Mouse (Mus musculus): ENCODE data around the gene Hist1h2bj. TPM values are rescaled to one million over a fixed set of nuclear protein-coding genes. Genes with fewer than 3 reads are reported as not detected.
A peak's percentile ranks its signal among the peaks of the same experiment; 100 is the strongest.
"Not testable (repeated sequence)": the region's sequence is repeated elsewhere in the genome, so short reads cannot be mapped to it uniquely, and the experiment has no call there.

The Hist1h2bj gene
- 1.4 and 1.9 TPM in 2 replicates for polyA plus RNA-seq (2014; fragmentation: Nextera tagmentation; extraction: Ambion mirVana)

DNA sequence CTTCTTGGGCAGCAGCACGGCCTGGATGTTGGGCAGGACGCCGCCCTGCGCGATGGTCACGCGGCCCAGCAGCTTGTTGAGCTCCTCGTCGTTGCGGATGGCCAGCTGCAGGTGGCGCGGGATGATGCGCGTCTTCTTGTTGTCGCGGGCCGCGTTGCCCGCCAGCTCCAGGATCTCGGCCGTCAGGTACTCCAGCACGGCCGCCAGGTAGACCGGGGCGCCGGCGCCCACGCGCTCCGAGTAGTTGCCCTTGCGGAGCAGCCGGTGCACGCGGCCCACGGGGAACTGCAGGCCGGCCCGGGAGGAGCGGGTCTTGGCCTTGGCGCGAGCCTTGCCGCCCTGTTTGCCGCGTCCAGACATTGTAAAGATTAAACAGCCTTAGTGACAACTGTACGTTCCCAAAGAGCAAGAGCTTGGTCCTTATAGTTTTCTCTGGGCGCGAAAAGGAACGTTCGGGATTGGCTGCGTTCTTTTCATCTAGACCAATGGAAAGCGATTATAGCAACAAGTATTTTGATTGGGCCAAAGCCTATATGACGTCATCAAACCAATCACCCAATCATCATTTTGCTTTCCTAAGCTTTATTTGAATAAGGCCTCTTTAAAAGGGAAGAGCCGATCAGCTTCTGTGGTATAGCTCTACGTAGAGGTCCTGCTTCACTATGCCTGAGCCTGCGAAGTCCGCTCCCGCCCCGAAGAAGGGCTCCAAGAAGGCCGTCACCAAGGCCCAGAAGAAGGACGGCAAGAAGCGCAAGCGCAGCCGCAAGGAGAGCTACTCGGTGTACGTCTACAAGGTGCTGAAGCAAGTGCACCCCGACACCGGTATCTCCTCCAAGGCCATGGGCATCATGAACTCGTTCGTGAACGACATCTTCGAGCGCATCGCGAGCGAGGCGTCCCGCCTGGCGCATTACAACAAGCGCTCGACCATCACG, at the start of gene Hist1h2bj, which contains the start of gene Hist1h2ag:
Gene Hist1h2bj (plus strand): TSS at position 647 of the 935 bp plus-strand sequence.
Gene Hist1h2ag (minus strand): TSS at position 377 of the 935 bp plus-strand sequence.
- H3K9ac ChIP-seq (replicated peaks; ENCODE audit: low read depth, low read length); H3K36me3 ChIP-seq (ENCODE audit: control insufficient read depth, insufficient read depth, low read length); H3K27me3 ChIP-seq (ENCODE audit: control insufficient read depth, insufficient read depth, low read length); H3K9me3 ChIP-seq (ENCODE audit: control insufficient read depth, low read length): not testable (repeated sequence)
- peak within 1 kb of the TSS; percentile 78 for H3K27ac ChIP-seq (ENCODE audit: low read depth, low read length)
- peak within 1 kb of the TSS; percentile 32 for H3K4me3 ChIP-seq (ENCODE audit: low read depth, low read length)
- peaks cover 15% of the 10 kb centered on the region for H3K4me1 ChIP-seq (ENCODE audit: control insufficient read depth, insufficient read depth, low read length)
- WGBS = under 1% methylated on average over 31 of the region's 80 CpGs
- H3K4me2 ChIP-seq (ENCODE audit: low read depth, low read length) = peak within 1 kb of the TSS; percentile 62
- peak; percentile 94 for ATAC-seq (ENCODE audit: low read depth)

DNA sequence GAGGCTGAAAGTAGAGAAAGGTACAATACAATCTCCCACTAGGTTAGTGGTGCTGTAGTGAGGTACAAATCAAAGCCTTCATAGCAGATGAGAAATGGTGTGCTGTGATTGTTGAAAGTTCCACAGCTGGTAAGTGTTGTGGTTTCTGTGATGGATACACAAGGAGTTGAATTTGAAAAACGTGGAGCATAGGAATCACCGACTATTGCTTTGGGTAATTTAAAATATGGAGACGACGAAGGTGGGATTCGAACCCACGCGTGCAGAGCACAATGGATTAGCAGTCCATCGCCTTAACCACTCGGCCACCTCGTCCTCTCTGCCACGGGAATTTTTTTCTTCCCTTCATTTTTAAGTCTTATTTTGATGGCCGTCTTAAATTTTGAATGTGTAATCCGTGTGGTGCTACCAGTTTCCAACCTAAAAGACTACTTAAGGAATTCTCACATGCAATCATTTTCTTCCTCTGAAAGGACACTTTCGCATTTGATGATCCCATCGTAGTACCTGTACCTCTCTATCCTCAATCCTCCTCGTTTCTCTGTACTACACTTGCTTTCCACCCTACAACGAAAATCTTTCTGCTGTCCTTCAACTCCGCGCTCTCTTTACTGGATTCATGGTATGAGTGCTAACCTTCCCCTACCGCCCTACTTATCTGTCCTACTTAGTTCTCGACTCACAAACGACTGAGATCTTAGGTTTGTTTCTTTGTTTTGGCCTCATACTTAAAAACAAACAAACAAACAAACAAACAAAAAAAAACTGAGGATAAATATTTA, 48.9 kb upstream of the Hist1h2bj start:
- no peaks in the 10 kb centered on the region for H3K4me1 ChIP-seq (ENCODE audit: control insufficient read depth, insufficient read depth, low read length)
- H3K36me3 ChIP-seq (ENCODE audit: control insufficient read depth, insufficient read depth, low read length) = no peaks in the 10 kb centered on the region
- H3K4me3 ChIP-seq (ENCODE audit: low read depth, low read length) = no peak overlapping the region
- H3K9ac ChIP-seq (replicated peaks; ENCODE audit: low read depth, low read length) = no peak overlapping the region
- H3K9me3 ChIP-seq (ENCODE audit: control insufficient read depth, low read length) = no peaks in the 10 kb centered on the region
- H3K4me2 ChIP-seq (ENCODE audit: low read depth, low read length) = no peak overlapping the region
- no peak for ATAC-seq (ENCODE audit: low read depth)
- peaks cover 48% of the 10 kb centered on the region for H3K27me3 ChIP-seq (ENCODE audit: control insufficient read depth, insufficient read depth, low read length)
- H3K27ac ChIP-seq (ENCODE audit: low read depth, low read length) = no peak overlapping the region
- 2% methylated on average over 22 of the region's 22 CpGs for WGBS

DNA sequence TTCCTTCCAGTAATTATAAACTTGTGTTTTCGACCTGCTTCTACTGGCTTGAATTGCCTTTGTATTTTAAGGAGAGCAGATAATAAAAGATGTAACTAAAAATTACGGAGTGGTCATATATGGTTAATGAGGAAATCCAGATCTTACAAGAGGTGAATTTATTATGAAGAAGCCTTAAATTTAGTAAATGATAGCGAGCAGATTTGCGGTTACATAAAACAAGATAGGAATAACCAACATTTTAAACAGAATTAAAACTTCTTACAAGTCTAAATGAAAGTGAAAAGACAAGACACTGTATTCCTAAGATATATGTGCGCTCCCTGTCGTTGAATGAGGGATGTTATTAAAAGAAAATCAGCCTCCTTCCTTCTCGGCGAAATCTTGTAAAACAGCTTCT, 48.1 kb upstream of the Hist1h2bj start:
- H3K27ac ChIP-seq (ENCODE audit: low read depth, low read length) = no peak overlapping the region
- H3K9ac ChIP-seq (replicated peaks; ENCODE audit: low read depth, low read length) = no peak overlapping the region
- no peak for ATAC-seq (ENCODE audit: low read depth)
- no peaks in the 10 kb centered on the region for H3K36me3 ChIP-seq (ENCODE audit: control insufficient read depth, insufficient read depth, low read length)
- H3K4me2 ChIP-seq (ENCODE audit: low read depth, low read length) = peak overlapping the region; percentile 16; the same call in 1 of the 2 replicates
- no peaks in the 10 kb centered on the region for H3K4me1 ChIP-seq (ENCODE audit: control insufficient read depth, insufficient read depth, low read length)
- 0 out of 2 replicates have a peak overlapping the region, but pooled peaks have one; percentile 12 for H3K4me3 ChIP-seq (ENCODE audit: low read depth, low read length)
- 7% methylated on average over 8 of the region's 8 CpGs for WGBS
- peaks cover 53% of the 10 kb centered on the region for H3K27me3 ChIP-seq (ENCODE audit: control insufficient read depth, insufficient read depth, low read length)
- no peaks in the 10 kb centered on the region for H3K9me3 ChIP-seq (ENCODE audit: control insufficient read depth, low read length)

DNA sequence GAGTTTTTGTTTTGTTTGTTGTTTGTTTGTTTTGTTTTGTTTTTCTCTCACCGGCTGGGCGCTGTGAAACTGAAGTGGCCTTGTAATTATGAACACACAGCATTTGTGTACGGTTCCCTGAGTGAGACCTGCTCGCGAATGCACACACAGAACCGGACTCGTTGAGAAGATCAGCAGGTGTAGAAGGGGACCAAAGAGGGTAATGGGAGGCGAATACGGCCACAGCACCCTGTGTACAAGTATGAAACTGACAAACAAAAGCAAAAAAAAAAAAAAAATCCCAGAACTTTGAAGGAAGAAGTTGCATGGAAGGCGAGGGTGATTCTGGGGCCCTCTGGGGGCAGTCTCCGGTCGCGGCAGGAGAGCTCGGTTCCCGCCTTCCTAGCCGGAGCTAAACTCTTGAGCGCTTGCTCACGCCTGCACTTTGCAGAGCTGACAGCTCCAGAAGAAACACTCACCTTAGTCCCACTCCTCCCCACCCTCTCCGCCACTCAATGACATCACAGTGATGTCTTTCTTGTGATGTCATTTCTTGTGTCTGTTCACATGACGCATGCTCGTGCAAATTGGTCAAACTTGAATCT, 47.6 kb upstream of the Hist1h2bj start:
- peak; percentile 44; the same call in 1 of the 2 replicates for ATAC-seq (ENCODE audit: low read depth)
- 0 out of 2 replicates have a peak overlapping the region, but pooled peaks have one; percentile 12 for H3K4me3 ChIP-seq (ENCODE audit: low read depth, low read length)
- peaks cover 58% of the 10 kb centered on the region for H3K27me3 ChIP-seq (ENCODE audit: control insufficient read depth, insufficient read depth, low read length)
- no peak overlapping the region for H3K27ac ChIP-seq (ENCODE audit: low read depth, low read length)
- no peaks in the 10 kb centered on the region for H3K36me3 ChIP-seq (ENCODE audit: control insufficient read depth, insufficient read depth, low read length)
- H3K4me2 ChIP-seq (ENCODE audit: low read depth, low read length) = peak overlapping the region; percentile 16; the same call in 1 of the 2 replicates
- WGBS = under 1% methylated on average over 21 of the region's 21 CpGs
- no peaks in the 10 kb centered on the region for H3K9me3 ChIP-seq (ENCODE audit: control insufficient read depth, low read length)
- no peak overlapping the region for H3K9ac ChIP-seq (replicated peaks; ENCODE audit: low read depth, low read length)
- no peaks in the 10 kb centered on the region for H3K4me1 ChIP-seq (ENCODE audit: control insufficient read depth, insufficient read depth, low read length)

DNA sequence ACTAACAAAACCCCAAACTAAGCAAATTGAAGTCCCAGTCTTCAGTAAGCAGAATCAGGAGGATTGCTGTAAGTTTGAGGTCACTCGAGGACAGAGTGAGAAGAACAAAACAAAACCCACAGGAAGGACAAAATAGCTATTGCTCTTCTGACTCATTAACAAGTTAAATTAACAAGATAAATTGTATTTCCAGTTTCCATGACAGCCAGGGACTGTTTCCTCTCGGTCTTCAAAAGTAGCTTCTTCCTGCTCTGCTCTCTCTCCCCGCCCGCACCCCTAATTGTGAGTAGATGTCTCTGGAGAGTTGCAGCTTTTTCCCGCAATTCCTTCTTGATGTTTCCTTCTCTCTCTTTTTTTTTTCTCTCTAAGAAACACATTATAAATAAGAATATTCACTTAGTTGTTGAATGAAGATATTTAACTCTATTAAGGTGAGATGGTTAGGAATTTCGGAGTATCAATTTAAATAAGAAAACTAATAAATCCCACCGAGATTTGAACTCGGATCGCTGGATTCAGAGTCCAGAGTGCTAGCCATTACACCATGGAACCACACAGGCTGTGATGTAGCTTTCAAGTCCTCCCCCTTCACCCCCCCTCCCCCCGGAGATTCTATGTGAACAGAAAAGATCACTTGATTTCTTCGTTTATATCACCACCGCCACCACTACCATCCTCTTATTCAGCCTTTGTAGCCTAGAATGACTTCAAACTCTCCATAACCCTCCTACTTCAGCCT, 46.7 kb upstream of the Hist1h2bj start:
- 2% methylated on average over 12 of the region's 12 CpGs for WGBS

DNA sequence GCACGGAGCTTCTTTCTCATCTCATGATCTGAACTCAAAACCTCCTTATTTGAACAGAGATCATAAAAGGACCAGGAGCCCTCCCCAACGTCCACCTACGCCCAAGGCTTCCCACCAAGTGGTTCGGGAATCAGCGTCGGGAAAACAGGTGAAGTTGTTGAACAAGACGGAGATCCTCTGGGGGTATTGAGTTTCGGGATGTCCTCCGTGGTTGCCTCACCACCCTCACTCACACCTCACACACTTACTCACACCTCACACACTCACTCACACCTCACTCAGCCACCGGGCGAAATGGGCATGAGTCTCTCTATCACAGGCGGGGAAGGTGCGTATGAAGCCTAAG, 46.2 kb upstream of the Hist1h2bj start:
- Histone ChIP-seq H3K9ac (replicated peaks; ENCODE audit: low read depth, low read length) (no peak overlapping the region), H3K27me3 (ENCODE audit: control insufficient read depth, insufficient read depth, low read length) (peaks cover 72% of the 10 kb centered on the region), H3K4me2 (ENCODE audit: low read depth, low read length) (no peak overlapping the region), H3K4me1 (ENCODE audit: control insufficient read depth, insufficient read depth, low read length) (no peaks in the 10 kb centered on the region), H3K9me3 (ENCODE audit: control insufficient read depth, low read length) (no peaks in the 10 kb centered on the region), H3K4me3 (ENCODE audit: low read depth, low read length) (peak overlapping the region; percentile 3; the same call in 1 of the 2 replicates), H3K36me3 (ENCODE audit: control insufficient read depth, insufficient read depth, low read length) (no peaks in the 10 kb centered on the region), H3K27ac (ENCODE audit: low read depth, low read length) (no peak overlapping the region)
- ATAC-seq (ENCODE audit: low read depth) = no peak
- 2% methylated on average over 13 of the region's 13 CpGs for WGBS

More for the DNA sequence above, 46.7 kb upstream of the Hist1h2bj start:
- peaks cover 67% of the 10 kb centered on the region for H3K27me3 ChIP-seq (ENCODE audit: control insufficient read depth, insufficient read depth, low read length)
- no peaks in the 10 kb centered on the region for H3K9me3 ChIP-seq (ENCODE audit: control insufficient read depth, low read length)
- H3K36me3 ChIP-seq (ENCODE audit: control insufficient read depth, insufficient read depth, low read length) = no peaks in the 10 kb centered on the region
- no peak overlapping the region for H3K4me2 ChIP-seq (ENCODE audit: low read depth, low read length)
- no peaks in the 10 kb centered on the region for H3K4me1 ChIP-seq (ENCODE audit: control insufficient read depth, insufficient read depth, low read length)
- H3K4me3 ChIP-seq (ENCODE audit: low read depth, low read length) = peak overlapping the region; percentile 3; the same call in 1 of the 2 replicates
- no peak for ATAC-seq (ENCODE audit: low read depth)
- H3K9ac ChIP-seq (replicated peaks; ENCODE audit: low read depth, low read length) = no peak overlapping the region
- no peak overlapping the region for H3K27ac ChIP-seq (ENCODE audit: low read depth, low read length)

DNA sequence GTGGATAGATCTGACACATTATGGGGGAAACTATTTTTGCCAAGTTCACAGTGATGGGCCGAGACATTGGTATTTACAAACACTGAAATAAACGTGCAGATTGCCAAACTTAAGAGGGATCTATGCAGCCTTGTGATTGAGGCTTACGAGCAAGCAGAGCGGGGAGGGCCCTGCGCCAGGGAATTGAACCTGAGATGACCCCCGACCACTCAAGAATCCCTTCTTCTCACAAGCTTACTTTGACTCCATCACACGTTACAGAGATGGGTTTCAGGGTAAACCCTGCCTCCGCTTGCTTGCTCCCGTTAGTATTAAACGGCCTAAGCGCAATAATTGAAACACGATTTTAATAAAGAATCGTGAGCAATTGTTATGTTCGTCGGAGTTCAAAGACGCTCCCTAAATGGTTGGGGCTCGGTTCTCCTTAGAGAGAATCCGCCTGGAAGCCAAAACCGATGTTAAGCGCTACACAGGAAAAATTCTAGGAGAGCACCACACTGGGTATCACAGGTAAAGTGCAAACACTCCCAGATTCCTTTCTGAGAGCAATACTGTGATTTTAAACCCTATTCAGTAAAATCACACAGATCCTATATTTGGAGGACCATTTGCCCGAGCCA, 45.7 kb upstream of the Hist1h2bj start:
- no peaks in the 10 kb centered on the region for H3K9me3 ChIP-seq (ENCODE audit: control insufficient read depth, low read length)
- H3K27ac ChIP-seq (ENCODE audit: low read depth, low read length) = no peak overlapping the region
- peaks cover 76% of the 10 kb centered on the region for H3K27me3 ChIP-seq (ENCODE audit: control insufficient read depth, insufficient read depth, low read length)
- 2% methylated on average over 21 of the region's 21 CpGs for WGBS
- H3K4me2 ChIP-seq (ENCODE audit: low read depth, low read length) = no peak overlapping the region
- no peak for ATAC-seq (ENCODE audit: low read depth)
- no peaks in the 10 kb centered on the region for H3K36me3 ChIP-seq (ENCODE audit: control insufficient read depth, insufficient read depth, low read length)
- no peak overlapping the region for H3K9ac ChIP-seq (replicated peaks; ENCODE audit: low read depth, low read length)
- no peak overlapping the region for H3K4me3 ChIP-seq (ENCODE audit: low read depth, low read length)
- no peaks in the 10 kb centered on the region for H3K4me1 ChIP-seq (ENCODE audit: control insufficient read depth, insufficient read depth, low read length)

DNA sequence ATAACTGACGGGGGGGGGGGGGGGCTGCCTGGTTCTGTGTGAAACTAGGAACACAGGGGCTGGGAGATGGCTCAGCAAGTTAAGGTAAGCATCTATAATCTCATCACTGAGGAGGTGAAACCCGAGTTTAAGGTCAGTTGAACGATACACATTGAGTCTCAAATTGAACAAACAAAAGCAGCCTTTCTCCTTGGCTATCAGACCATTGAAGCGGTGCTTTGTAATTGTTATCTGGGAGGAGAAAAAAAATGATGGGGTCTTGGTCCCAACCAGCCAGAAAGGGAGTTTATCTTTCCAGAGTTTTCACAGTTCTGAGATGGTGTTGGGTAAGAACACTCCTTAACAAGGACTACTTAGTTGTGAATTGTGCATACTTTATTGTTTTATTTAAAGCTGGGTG, 45.2 kb upstream of the Hist1h2bj start:
- Histone ChIP-seq H3K4me1 (ENCODE audit: control insufficient read depth, insufficient read depth, low read length) (no peaks in the 10 kb centered on the region), H3K4me3 (ENCODE audit: low read depth, low read length) (no peak overlapping the region), H3K27ac (ENCODE audit: low read depth, low read length) (no peak overlapping the region), H3K4me2 (ENCODE audit: low read depth, low read length) (no peak overlapping the region), H3K36me3 (ENCODE audit: control insufficient read depth, insufficient read depth, low read length) (no peaks in the 10 kb centered on the region), H3K9me3 (ENCODE audit: control insufficient read depth, low read length) (no peaks in the 10 kb centered on the region), H3K9ac (replicated peaks; ENCODE audit: low read depth, low read length) (no peak overlapping the region), H3K27me3 (ENCODE audit: control insufficient read depth, insufficient read depth, low read length) (peaks cover 80% of the 10 kb centered on the region)
- no peak for ATAC-seq (ENCODE audit: low read depth)
- WGBS = 8% methylated on average over 4 of the region's 4 CpGs

Measured in neural tube, embryonic 14.5 days (tissue).